Comparison of ENCODE assay signal across 8 mouse cellular contexts in genomic region chr17:79713643-79714367, GRCm38 (mm10). TPM values are rescaled to one million over a fixed set of nuclear protein-coding genes. Genes with fewer than 3 reads are reported as not detected.
DNase-seq lines count a peak whose midpoint lies in the region; ATAC-seq and TF ChIP-seq lines count a peak whose summit lies in the region.

No protein-coding gene starts in this region.

- no peak for ATAC-seq in liver, embryonic 14.5 days (ENCODE audit: insufficient read depth)
- peak; percentile 64; the same call in 1 of the 2 replicates for ATAC-seq in neural tube, embryonic 15.5 days (ENCODE audit: low FRiP score)

- peaks cover 14% of the 10 kb centered on the region for H3K27me3 ChIP-seq in ES-Bruce4 (ENCODE audit: control insufficient read depth, insufficient read depth, low read length, poor library complexity, severe bottlenecking)
- H3K27me3 ChIP-seq in liver, embryonic 14.5 days (ENCODE audit: control insufficient read depth, insufficient read depth, low read length), result peaks cover 66% of the 10 kb centered on the region
- H3K27me3 ChIP-seq in neural tube, embryonic 15.5 days (replicated peaks), result peaks cover 61% of the 10 kb centered on the region

- H3K27ac ChIP-seq in ES-Bruce4 (ENCODE audit: insufficient read depth, low read length), result no peak overlapping the region
- H3K27ac ChIP-seq in liver, embryonic 14.5 days, result no peak overlapping the region
- no peak overlapping the region for H3K27ac ChIP-seq in neural tube, embryonic 15.5 days (replicated peaks)

- H3K4me1 ChIP-seq in ES-Bruce4 (ENCODE audit: control insufficient read depth, insufficient read depth, low read length), result no peaks in the 10 kb centered on the region
- no peaks in the 10 kb centered on the region for H3K4me1 ChIP-seq in liver, embryonic 14.5 days (replicated peaks; ENCODE audit: control insufficient read depth in 2 of 2, insufficient read depth in 2 of 2, low read length in 1 of 2)
- peaks cover 35% of the 10 kb centered on the region for H3K4me1 ChIP-seq in neural tube, embryonic 15.5 days

- H3K4me3 ChIP-seq in ES-Bruce4 (ENCODE audit: low read depth, low read length), result peak overlapping the region; percentile 35
- H3K4me3 ChIP-seq in liver, embryonic 14.5 days (ENCODE audit: insufficient read depth in 1 of 2, low read depth in 2 of 2, low read length in 2 of 2), result peak overlapping the region in 1 of 2 experiments; percentile 29; a peak in 2 of 4 replicates
- H3K4me3 ChIP-seq in neural tube, embryonic 15.5 days (replicated peaks), result peak overlapping the region; percentile 46

- DNase-seq in gastrocnemius, adult 18-20 months (ENCODE audit: low spot score), result peak; percentile 15
- no peak for DNase-seq in gastrocnemius, adult 8-10 months (ENCODE audit: low spot score in 2 of 2)
- peak; percentile 60 for DNase-seq in embryo, embryonic 9.5 days (ENCODE audit: extremely low spot score)
- peak; percentile 54 for DNase-seq in heart, postnatal 4 days
- DNase-seq in liver, embryonic 14.5 days (ENCODE audit: low read depth in 3 of 3, low spot score in 3 of 3), result no peak
- no peak for DNase-seq in layer of hippocampus, adult 8-10 months (ENCODE audit: low spot score in 2 of 2)

- no peak for TF ChIP-seq CTCF in ES-Bruce4 (IDR thresholded peaks at IDR 0.05; ENCODE audit: low read depth, low read length)
- TF ChIP-seq CTCF in liver, embryonic 14.5 days (IDR thresholded peaks at IDR 0.05; ENCODE audit: low read depth), result no peak

- no peak overlapping the region for H3K9ac ChIP-seq in ES-Bruce4 (ENCODE audit: low read depth, poor library complexity, severe bottlenecking)
- H3K9ac ChIP-seq in liver, embryonic 14.5 days (replicated peaks), result no peak overlapping the region
- H3K9ac ChIP-seq in neural tube, embryonic 15.5 days (replicated peaks), result peak overlapping the region; percentile 36

- 2% methylated on average over 63 of the region's 63 CpGs for WGBS in liver, embryonic 14.5 days (ENCODE audit: insufficient replicate concordance)
- WGBS in neural tube, embryonic 15.5 days, result under 1% methylated on average over 63 of the region's 63 CpGs

- peaks cover 6% of the 10 kb centered on the region; the same call in 1 of the 2 replicates for H3K9me3 ChIP-seq in ES-Bruce4 (replicated peaks; ENCODE audit: control insufficient read depth, insufficient read depth, low read length, poor library complexity, severe bottlenecking)
- H3K9me3 ChIP-seq in liver, embryonic 14.5 days (ENCODE audit: control insufficient read depth, low read length), result no peaks in the 10 kb centered on the region
- no peaks in the 10 kb centered on the region for H3K9me3 ChIP-seq in neural tube, embryonic 15.5 days (replicated peaks)

- TF ChIP-seq EP300 in ES-Bruce4 (IDR thresholded peaks at IDR 0.05; ENCODE audit: insufficient read depth, low read depth, low read length), result no peak
- no peak for TF ChIP-seq EP300 in liver, embryonic 14.5 days (IDR thresholded peaks at IDR 0.05; ENCODE audit: low read depth)

- peak overlapping the region; percentile 41 for H3K4me2 ChIP-seq in liver, embryonic 14.5 days (ENCODE audit: low read depth)
- H3K4me2 ChIP-seq in neural tube, embryonic 15.5 days, result peak overlapping the region; percentile 95

- no peaks in the 10 kb centered on the region for H3K36me3 ChIP-seq in ES-Bruce4 (ENCODE audit: control insufficient read depth, insufficient read depth, low read length, poor library complexity, severe bottlenecking)
- no peaks in the 10 kb centered on the region for H3K36me3 ChIP-seq in liver, embryonic 14.5 days (replicated peaks; ENCODE audit: control insufficient read depth, insufficient read depth, low read depth)
- no peaks in the 10 kb centered on the region for H3K36me3 ChIP-seq in neural tube, embryonic 15.5 days

- TF ChIP-seq POLR2A in ES-Bruce4 (IDR thresholded peaks at IDR 0.05; ENCODE audit: insufficient read depth, low read length), result no peak

RNA-seq across cellular contexts. Expression of gene Cyp1b1, which starts 1.1 kb away (rescaled TPM):
- 1 to 10 TPM in 1 of 2 experiments, under 1 TPM in 1; 0.89 to 1.0 TPM for total RNA-seq in gastrocnemius, adult 18-20 months (2021)
- total RNA-seq in gastrocnemius, adult 8-10 months (2022), result under 1 TPM; 0.19 to 0.72 (median 0.54) TPM
- 7.5 and 8.4 TPM in 2 replicates for polyA plus RNA-seq in ES-Bruce4 (2011; ENCODE audit: insufficient read depth, insufficient read length, low read depth, missing spikeins)
- 1 to 10 TPM; 4.4 to 4.7 TPM for total RNA-seq in heart, postnatal 4 days (2021)
- polyA plus RNA-seq in liver, embryonic 14.5 days (2012; rRNA removed), result 0.10 and 0.13 TPM in 2 replicates
- 0.13 and 0.16 TPM in 2 replicates for polyA plus RNA-seq in liver, embryonic 14.5 days (2014; fragmentation: Nextera tagmentation; extraction: Ambion mirVana)
- 5.6 and 6.1 TPM in 2 replicates for polyA plus RNA-seq in neural tube, embryonic 15.5 days (2015; fragmentation: Nextera tagmentation; extraction: Ambion mirVana)
- total RNA-seq in layer of hippocampus, adult 8-10 months (2022), result 1 to 10 TPM; 3.0 to 3.6 (median 3.4) TPM

Comparison
In these comparisons a context has a peak if more than half of its experiments do, and no peak if none do; other contexts are left out.
1. DNase-seq: peak in gastrocnemius, adult 18-20 months (single experiment), embryo, embryonic 9.5 days (single experiment) and heart, postnatal 4 days (single experiment); none in gastrocnemius, adult 8-10 months (0 of 2), liver, embryonic 14.5 days (0 of 3) and layer of hippocampus, adult 8-10 months (0 of 2).